Mouse (Mus musculus): ENCODE data around the gene Napepld.

- TF ChIP-seq CTCF (IDR thresholded peaks at IDR 0.05; ENCODE audit: control insufficient read depth, insufficient read depth, insufficient read length) = no peak
- no peak for TF ChIP-seq MYOG (IDR thresholded peaks at IDR 0.05; ENCODE audit: control insufficient read depth, extremely low read depth, insufficient read length)
Observed at GRCm38 (mm10) chr5:21658038-21658437, 43.2 kb downstream of the Napepld start.

Data from C2C12 (cell line).